Mouse (Mus musculus) lung, embryonic 14.5 days (tissue): Measurements from ENCODE around the gene Hmbs. TPM values are rescaled to one million over a fixed set of nuclear protein-coding genes. Genes with fewer than 3 reads are reported as not detected.
"Not testable (repeated sequence)": the region's sequence is repeated elsewhere in the genome, so short reads cannot be mapped to it uniquely, and the experiment has no call there.

ENCODE experiments used
- ATAC-seq: fragments of 200-750 bp; cut with Nextera tagmentation; 2 replicates; pipeline ENCODE4 v1.8.0; 2017; ENCODE audit warnings: mild to moderate bottlenecking, moderate TSS enrichment, moderate library complexity; ENCODE audit not compliant: insufficient read depth
- DNase-seq: peaks from one replicate; pipeline ENCODE4 v3.0.0-alpha.2; 2015
- H3K27ac ChIP-seq: fragments of 300-500 bp; sonication (generic); 2 replicates; pipeline ENCODE4 v1.5.1; 2014; ENCODE audit warnings: low read depth, mild to moderate bottlenecking, moderate library complexity
- H3K27me3 ChIP-seq: fragments of 300-500 bp; sonication (generic); 2 replicates; pipeline ENCODE4 v1.6.1; 2014; ENCODE audit warnings: low read length, control low read depth; ENCODE audit not compliant: insufficient read depth
- H3K36me3 ChIP-seq: fragments of 300-500 bp; sonication (generic); 2 replicates; pipeline ENCODE4 v1.6.1; 2014; ENCODE audit warnings: control low read depth; ENCODE audit not compliant: insufficient read depth
- H3K4me1 ChIP-seq: fragments of 300-500 bp; sonication (generic); 2 replicates; pipeline ENCODE4 v1.6.1; 2014; ENCODE audit warnings: antibody characterized with exemption, control low read depth; ENCODE audit not compliant: insufficient read depth
- H3K4me2 ChIP-seq: fragments of 300-500 bp; sonication (generic); 2 replicates; pipeline ENCODE4 v1.6.1; 2014; ENCODE audit warnings: mild to moderate bottlenecking
- H3K4me3 ChIP-seq: fragments of 300-500 bp; sonication (generic); 2 replicates; pipeline ENCODE4 v1.5.1; 2014; ENCODE audit warnings: low read depth, low read length
- H3K9ac ChIP-seq: fragments of 300-500 bp; sonication (generic); 2 replicates; pipeline ENCODE4 v1.6.1; 2014
- H3K9me3 ChIP-seq: fragments of 300-500 bp; sonication (generic); 2 replicates; pipeline ENCODE4 v1.6.1; 2016; ENCODE audit warnings: low read depth, low read length, control low read depth
- CTCF ChIP-seq: IDR thresholded peaks from 2 replicates; pipeline ENCODE4 v1.5.1; 2016; ENCODE audit warnings: antibody characterized with exemption, low read depth
- WGBS: fragments of 180-500 bp; shearing (Covaris S2); extraction: QIAGEN DNeasy Blood & Tissue Kit; methylation state at CpG from one replicate; pipeline ENCODE4 v1.1.7; 2014; 5-methylcytosine and 5-hydroxymethylcytosine counted together
- polyA plus RNA-seq: library from polyadenylated mRNA; unstranded; fragments of >200 nt; fragmentation: Nextera tagmentation; extraction: Ambion mirVana; gene quantifications from 2 replicates; pipeline ENCODE4 v1.2.1, GENCODE M21; 2014

The Hmbs gene
- polyA plus RNA-seq, 1 experiment from 2014 or later, result 131 TPM

DNA sequence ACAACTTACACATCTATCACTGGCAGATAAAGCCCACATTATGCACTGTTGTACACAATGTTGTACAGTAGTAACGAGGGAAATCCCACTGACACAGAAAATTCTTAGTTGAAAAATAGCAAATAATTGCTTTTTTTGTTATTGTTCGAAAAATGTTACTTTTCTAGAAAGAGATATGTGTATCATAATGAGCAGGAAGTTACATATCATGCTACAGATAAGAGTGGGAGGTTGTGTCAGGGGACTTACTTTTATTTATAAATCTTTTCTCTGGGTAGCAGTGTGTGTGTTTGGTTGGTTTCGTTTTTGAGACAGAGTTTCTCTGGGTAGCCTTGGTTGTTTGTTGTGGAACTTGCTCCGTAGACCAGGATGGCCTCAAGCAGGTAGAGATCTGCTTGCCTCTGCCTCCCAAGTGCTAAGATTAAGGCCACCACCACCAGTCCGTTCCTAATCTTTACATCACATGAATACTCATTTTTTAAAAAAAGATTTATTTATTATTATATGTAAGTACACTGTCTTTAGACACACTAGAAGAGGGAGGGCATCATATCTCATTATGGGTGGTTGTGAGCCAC, 34.2 kb upstream of the Hmbs start:
- ATAC-seq, result no peak
- Histone ChIP-seq H3K4me3 (peak overlapping the region; percentile 94), H3K27ac (peak overlapping the region; percentile 88), H3K4me1 (peaks cover 8% of the 10 kb centered on the region), H3K9me3 (no peaks in the 10 kb centered on the region), H3K27me3 (no peaks in the 10 kb centered on the region), H3K4me2 (peak overlapping the region; percentile 65), H3K9ac (peak overlapping the region; percentile 72), H3K36me3 (peaks cover 25% of the 10 kb centered on the region)
- DNase-seq, result no peak
- TF ChIP-seq CTCF, result no peak
- 81% methylated on average over 5 of the region's 5 CpGs for WGBS

DNA sequence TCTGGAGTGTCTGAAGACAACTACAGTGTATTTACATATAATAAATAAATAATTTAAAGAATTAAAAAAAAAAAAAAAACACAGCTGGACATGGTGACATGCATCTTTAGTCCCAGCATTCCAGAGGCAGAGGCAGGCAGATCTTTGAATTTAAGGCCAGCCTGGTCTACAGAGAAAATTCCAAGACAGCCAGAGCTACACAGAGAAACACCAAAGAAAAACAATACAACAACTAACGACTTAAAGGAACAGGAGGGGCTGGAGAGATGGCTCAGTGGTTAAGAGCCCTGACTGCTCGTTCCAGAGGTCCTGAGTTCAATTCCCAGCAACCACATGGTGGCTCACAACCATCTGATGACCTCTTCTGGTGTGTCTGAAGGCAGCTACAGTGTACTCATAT, 33.3 kb upstream of the Hmbs start:
- WGBS, result 86% methylated on average over 2 of the region's 2 CpGs
- H3K27me3 ChIP-seq, H3K4me2 ChIP-seq, H3K27ac ChIP-seq, ATAC-seq, DNase-seq, H3K4me3 ChIP-seq, H3K9me3 ChIP-seq, H3K4me1 ChIP-seq, H3K9ac ChIP-seq: not testable (repeated sequence)
- peaks cover 16% of the 10 kb centered on the region for H3K36me3 ChIP-seq

DNA sequence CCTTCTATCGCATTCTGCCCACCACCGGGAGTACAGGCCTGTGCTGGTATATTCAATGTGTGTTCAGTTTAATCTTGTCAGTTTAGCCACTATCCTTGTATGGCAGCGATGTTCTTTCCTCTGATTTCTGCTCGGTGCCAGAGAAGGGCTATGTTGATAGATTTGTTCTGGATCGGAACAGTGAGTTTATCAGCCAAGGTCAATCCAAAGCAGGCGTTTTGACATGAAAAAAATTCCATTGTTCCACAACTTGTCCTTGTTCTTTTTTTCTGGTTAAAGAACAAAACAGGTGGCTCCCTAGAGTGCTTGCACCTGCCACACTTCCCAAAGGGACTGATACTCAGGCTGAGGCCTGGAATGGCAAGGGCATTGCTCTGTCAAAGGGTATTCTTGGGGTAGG, 32.1 kb upstream of the Hmbs start:
- no peak for TF ChIP-seq CTCF
- no peaks in the 10 kb centered on the region for H3K27me3 ChIP-seq
- peaks cover 4% of the 10 kb centered on the region for H3K36me3 ChIP-seq
- no peak overlapping the region for H3K4me3 ChIP-seq
- H3K9me3 ChIP-seq, result no peaks in the 10 kb centered on the region
- DNase-seq (no peak), ATAC-seq (no peak)
- H3K4me1 ChIP-seq, result peaks cover 8% of the 10 kb centered on the region
- H3K4me2 ChIP-seq, result no peak overlapping the region
- H3K9ac ChIP-seq, result no peak overlapping the region
- 87% methylated on average over 6 of the region's 6 CpGs for WGBS
- no peak overlapping the region for H3K27ac ChIP-seq

GRCm38 (mm10) chr9:44373386-44373785, 29.4 kb upstream of the Hmbs start:
- no peak for ATAC-seq

GRCm38 (mm10) chr9:44364480-44364879, 20.5 kb upstream of the Hmbs start:
- Histone ChIP-seq H3K4me2 (no peak overlapping the region), H3K9ac (no peak overlapping the region), H3K36me3 (0 out of 2 replicates have a peak, but pooled peaks cover 6% of the 10 kb centered on the region), H3K27me3 (no peaks in the 10 kb centered on the region), H3K4me1 (peaks cover 5% of the 10 kb centered on the region; the same call in 1 of the 2 replicates), H3K9me3 (no peaks in the 10 kb centered on the region), H3K4me3 (no peak overlapping the region), H3K27ac (no peak overlapping the region)
- DNase-seq (peak; percentile 33), ATAC-seq (no peak)
- 63% methylated on average over 3 of the region's 3 CpGs for WGBS
- TF ChIP-seq CTCF, result peak; percentile 32; the same call in 1 of the 2 replicates

More at GRCm38 (mm10) chr9:44373386-44373785, 29.4 kb upstream of the Hmbs start:
- Histone ChIP-seq H3K4me2 (no peak overlapping the region), H3K36me3 (no peaks in the 10 kb centered on the region), H3K27me3 (no peaks in the 10 kb centered on the region), H3K9ac (no peak overlapping the region), H3K4me1 (no peaks in the 10 kb centered on the region), H3K9me3 (no peaks in the 10 kb centered on the region), H3K4me3 (no peak overlapping the region), H3K27ac (no peak overlapping the region)
- TF ChIP-seq CTCF, result no peak
- DNase-seq, result no peak

GRCm38 (mm10) chr9:44361931-44362330, 17.9 kb upstream of the Hmbs start:
- not testable (repeated sequence) for H3K4me1 ChIP-seq, H3K9me3 ChIP-seq, H3K27me3 ChIP-seq, DNase-seq
- H3K4me3 ChIP-seq, result peak overlapping the region; percentile 64
- peak overlapping the region; percentile 64; the same call in 1 of the 2 replicates for H3K9ac ChIP-seq
- H3K36me3 ChIP-seq, result peaks cover 29% of the 10 kb centered on the region
- ATAC-seq, result peak; percentile 33; the same call in 1 of the 2 replicates
- H3K27ac ChIP-seq, result 0 out of 2 replicates have a peak overlapping the region, but pooled peaks have one; percentile 64
- 41% methylated on average over 4 of the region's 4 CpGs for WGBS
- H3K4me2 ChIP-seq, result peak overlapping the region; percentile 80

- H3K9me3 ChIP-seq, result no peaks in the 10 kb centered on the region
- H3K4me2 ChIP-seq, result peak within 1 kb of the TSS; percentile 80
- H3K4me1 ChIP-seq, result peaks cover 5% of the 10 kb centered on the region; the same call in 1 of the 2 replicates
- ATAC-seq (peak; percentile 94), DNase-seq (peak; percentile 99)
- H3K9ac ChIP-seq, result peak within 1 kb of the TSS; percentile 64
- peak within 1 kb of the TSS; percentile 64 for H3K4me3 ChIP-seq
- peaks cover 35% of the 10 kb centered on the region for H3K36me3 ChIP-seq
- H3K27ac ChIP-seq, result peak within 1 kb of the TSS; percentile 71
- peak; percentile 23 for TF ChIP-seq CTCF
- H3K27me3 ChIP-seq, result no peaks in the 10 kb centered on the region
- WGBS, result under 1% methylated on average over 44 of the region's 44 CpGs
Observed at GRCm38 (mm10) chr9:44361190-44361917, 17.3 kb upstream of the Hmbs start, which contains the start of gene Vps11. Vps11 (minus strand) TSS chr9:44361670.
